Mouse (Mus musculus) lung, embryonic 14.5 days (tissue): ENCODE measurements around the gene Tmprss6. TPM values are rescaled to one million over a fixed set of nuclear protein-coding genes. Genes with fewer than 3 reads are reported as not detected.

Source experiments
- ATAC-seq: fragments of 200-750 bp; cut with Nextera tagmentation; 2 replicates; pipeline ENCODE4 v1.8.0; 2017; ENCODE audit warnings: mild to moderate bottlenecking, moderate TSS enrichment, moderate library complexity; ENCODE audit not compliant: insufficient read depth
- DNase-seq: peaks from one replicate; pipeline ENCODE4 v3.0.0-alpha.2; 2015
- H3K27ac ChIP-seq: fragments of 300-500 bp; sonication (generic); 2 replicates; pipeline ENCODE4 v1.5.1; 2014; ENCODE audit warnings: low read depth, mild to moderate bottlenecking, moderate library complexity
- H3K27me3 ChIP-seq: fragments of 300-500 bp; sonication (generic); 2 replicates; pipeline ENCODE4 v1.6.1; 2014; ENCODE audit warnings: low read length, control low read depth; ENCODE audit not compliant: insufficient read depth
- H3K36me3 ChIP-seq: fragments of 300-500 bp; sonication (generic); 2 replicates; pipeline ENCODE4 v1.6.1; 2014; ENCODE audit warnings: control low read depth; ENCODE audit not compliant: insufficient read depth
- H3K4me1 ChIP-seq: fragments of 300-500 bp; sonication (generic); 2 replicates; pipeline ENCODE4 v1.6.1; 2014; ENCODE audit warnings: antibody characterized with exemption, control low read depth; ENCODE audit not compliant: insufficient read depth
- H3K4me2 ChIP-seq: fragments of 300-500 bp; sonication (generic); 2 replicates; pipeline ENCODE4 v1.6.1; 2014; ENCODE audit warnings: mild to moderate bottlenecking
- H3K4me3 ChIP-seq: fragments of 300-500 bp; sonication (generic); 2 replicates; pipeline ENCODE4 v1.5.1; 2014; ENCODE audit warnings: low read depth, low read length
- H3K9ac ChIP-seq: fragments of 300-500 bp; sonication (generic); 2 replicates; pipeline ENCODE4 v1.6.1; 2014
- H3K9me3 ChIP-seq: fragments of 300-500 bp; sonication (generic); 2 replicates; pipeline ENCODE4 v1.6.1; 2016; ENCODE audit warnings: low read depth, low read length, control low read depth
- CTCF ChIP-seq: IDR thresholded peaks from 2 replicates; pipeline ENCODE4 v1.5.1; 2016; ENCODE audit warnings: antibody characterized with exemption, low read depth
- WGBS: fragments of 180-500 bp; shearing (Covaris S2); extraction: QIAGEN DNeasy Blood & Tissue Kit; methylation state at CpG from one replicate; pipeline ENCODE4 v1.1.7; 2014; 5-methylcytosine and 5-hydroxymethylcytosine counted together
- polyA plus RNA-seq: library from polyadenylated mRNA; unstranded; fragments of >200 nt; fragmentation: Nextera tagmentation; extraction: Ambion mirVana; gene quantifications from 2 replicates; pipeline ENCODE4 v1.2.1, GENCODE M21; 2014

Gene Tmprss6
- polyA plus RNA-seq, 1 experiment from 2014 or later: 0.37 TPM

GRCm38 (mm10) chr15:78510121-78510576 is 41.7 kb upstream of the Tmprss6 start:
- H3K4me2 ChIP-seq: no peak overlapping the region
- TF ChIP-seq CTCF: no peak
- H3K27ac ChIP-seq: peak overlapping the region; percentile 24; the same call in 1 of the 2 replicates
- 0 out of 2 replicates have a peak, but pooled peaks cover 3% of the 10 kb centered on the region for H3K4me1 ChIP-seq
- no peak overlapping the region for H3K4me3 ChIP-seq
- ATAC-seq (no peak), DNase-seq (no peak)
- H3K9me3 ChIP-seq: no peaks in the 10 kb centered on the region
- 65% methylated on average over 8 of the region's 8 CpGs for WGBS
- no peaks in the 10 kb centered on the region for H3K27me3 ChIP-seq
- no peak overlapping the region; the same call in 1 of the 2 replicates for H3K9ac ChIP-seq
- H3K36me3 ChIP-seq: no peaks in the 10 kb centered on the region

GRCm38 (mm10) chr15:78509297-78509899 is 41.0 kb upstream of the Tmprss6 start:
- TF ChIP-seq CTCF: no peak
- peak; percentile 41; the same call in 1 of the 2 replicates for ATAC-seq
- H3K4me1 ChIP-seq: 0 out of 2 replicates have a peak, but pooled peaks cover 3% of the 10 kb centered on the region
- H3K4me2 ChIP-seq: no peak overlapping the region
- DNase-seq: peak; percentile 56
- peak overlapping the region; percentile 29; the same call in 1 of the 2 replicates for H3K9ac ChIP-seq
- H3K9me3 ChIP-seq: no peaks in the 10 kb centered on the region
- no peaks in the 10 kb centered on the region for H3K27me3 ChIP-seq
- H3K36me3 ChIP-seq: no peaks in the 10 kb centered on the region
- no peak overlapping the region for H3K4me3 ChIP-seq
- no peak overlapping the region for H3K27ac ChIP-seq
- 41% methylated on average over 12 of the region's 12 CpGs for WGBS

- 56% methylated on average over 7 of the region's 7 CpGs for WGBS
- Histone ChIP-seq H3K9ac (no peak overlapping the region), H3K4me2 (no peak overlapping the region), H3K9me3 (no peaks in the 10 kb centered on the region), H3K27me3 (no peaks in the 10 kb centered on the region), H3K36me3 (no peaks in the 10 kb centered on the region), H3K4me3 (no peak overlapping the region), H3K27ac (no peak overlapping the region), H3K4me1 (0 out of 2 replicates have a peak, but pooled peaks cover 3% of the 10 kb centered on the region)
- DNase-seq: no peak
- ATAC-seq: no peak
- no peak for TF ChIP-seq CTCF
Observed at GRCm38 (mm10) chr15:78508443-78508842, 40.0 kb upstream of the Tmprss6 start.

GRCm38 (mm10) chr15:78505541-78505940 is 37.1 kb upstream of the Tmprss6 start:
- no peak for DNase-seq
- no peak overlapping the region for H3K4me3 ChIP-seq

GRCm38 (mm10) chr15:78504816-78505215 is 36.4 kb upstream of the Tmprss6 start:
- H3K27ac ChIP-seq: no peak overlapping the region
- H3K4me1 ChIP-seq: no peaks in the 10 kb centered on the region
- WGBS: 87% methylated on average over 5 of the region's 5 CpGs
- H3K4me3 ChIP-seq: no peak overlapping the region
- H3K27me3 ChIP-seq: no peaks in the 10 kb centered on the region
- ATAC-seq (no peak), DNase-seq (no peak)
- H3K4me2 ChIP-seq: no peak overlapping the region
- H3K36me3 ChIP-seq: no peaks in the 10 kb centered on the region
- TF ChIP-seq CTCF: no peak
- H3K9ac ChIP-seq: no peak overlapping the region
- H3K9me3 ChIP-seq: no peaks in the 10 kb centered on the region

More at GRCm38 (mm10) chr15:78505541-78505940, 37.1 kb upstream of the Tmprss6 start:
- Histone ChIP-seq H3K27ac (no peak overlapping the region), H3K27me3 (no peaks in the 10 kb centered on the region), H3K4me1 (0 out of 2 replicates have a peak, but pooled peaks cover 3% of the 10 kb centered on the region), H3K36me3 (no peaks in the 10 kb centered on the region), H3K4me2 (no peak overlapping the region), H3K9ac (no peak overlapping the region), H3K9me3 (no peaks in the 10 kb centered on the region)
- no peak for TF ChIP-seq CTCF
- 76% methylated on average over 3 of the region's 3 CpGs for WGBS
- ATAC-seq: no peak

GRCm38 (mm10) chr15:78504013-78504412 is 35.6 kb upstream of the Tmprss6 start:
- Histone ChIP-seq H3K9ac (no peak overlapping the region), H3K4me1 (no peaks in the 10 kb centered on the region), H3K4me3 (no peak overlapping the region), H3K4me2 (no peak overlapping the region), H3K9me3 (no peaks in the 10 kb centered on the region), H3K27ac (no peak overlapping the region), H3K36me3 (no peaks in the 10 kb centered on the region), H3K27me3 (no peaks in the 10 kb centered on the region)
- no peak for TF ChIP-seq CTCF
- DNase-seq (no peak), ATAC-seq (no peak)
- WGBS: 73% methylated on average over 1 of the region's 1 CpGs

GRCm38 (mm10) chr15:78502437-78503132 is 34.2 kb upstream of the Tmprss6 start:
- ATAC-seq (no peak), DNase-seq (no peak)
- Histone ChIP-seq H3K9me3 (no peaks in the 10 kb centered on the region), H3K9ac (no peak overlapping the region), H3K4me2 (no peak overlapping the region), H3K36me3 (no peaks in the 10 kb centered on the region), H3K4me1 (no peaks in the 10 kb centered on the region), H3K27me3 (no peaks in the 10 kb centered on the region), H3K27ac (no peak overlapping the region), H3K4me3 (no peak overlapping the region)
- TF ChIP-seq CTCF: no peak
- 59% methylated on average over 18 of the region's 18 CpGs for WGBS
